Mouse (Mus musculus): ENCODE measurements around the gene A230072I06Rik.

Gene A230072I06Rik

DNA sequence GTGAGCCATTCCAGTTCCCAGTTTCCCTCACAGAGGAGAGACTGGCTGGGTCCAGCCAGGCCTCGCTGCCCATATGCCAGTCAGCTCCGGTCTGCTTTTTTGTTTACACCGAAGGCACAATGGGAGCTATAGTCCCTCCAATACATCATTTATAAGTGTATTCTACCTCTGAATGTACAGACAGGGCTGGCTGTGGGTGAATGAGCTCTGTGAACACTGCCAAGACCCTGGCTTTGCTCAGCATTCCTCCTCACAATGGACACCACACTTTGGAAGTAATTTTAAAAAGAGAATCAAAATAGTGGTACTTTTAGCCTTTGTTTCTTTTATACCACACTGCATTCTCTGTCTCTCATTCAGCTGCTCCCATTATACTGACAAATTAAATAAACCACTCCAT, 44.6 kb downstream of the A230072I06Rik start:
- no peak for ATAC-seq (ENCODE audit: low TSS enrichment)

DNA sequence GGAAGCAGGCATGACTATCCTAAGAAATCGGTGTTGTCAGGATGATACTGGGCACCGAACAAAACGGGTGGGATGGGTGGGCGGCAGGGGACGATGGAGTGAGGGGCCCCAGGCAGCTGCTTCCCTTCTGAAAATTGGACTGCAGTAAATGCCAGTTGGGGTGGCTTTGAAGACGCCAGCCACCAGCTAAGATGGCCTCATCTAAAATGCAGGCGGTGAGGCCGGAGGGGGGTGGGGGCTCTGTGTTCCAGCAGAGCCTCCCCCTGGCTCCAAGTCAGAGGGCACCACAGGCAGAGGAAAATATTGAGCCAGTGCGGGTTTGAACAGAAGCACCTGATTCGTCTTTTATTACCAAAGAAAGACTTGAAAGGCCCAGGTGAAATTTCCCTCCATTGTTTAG, 45.9 kb downstream of the A230072I06Rik start:
- ATAC-seq (ENCODE audit: low TSS enrichment), result no peak

DNA sequence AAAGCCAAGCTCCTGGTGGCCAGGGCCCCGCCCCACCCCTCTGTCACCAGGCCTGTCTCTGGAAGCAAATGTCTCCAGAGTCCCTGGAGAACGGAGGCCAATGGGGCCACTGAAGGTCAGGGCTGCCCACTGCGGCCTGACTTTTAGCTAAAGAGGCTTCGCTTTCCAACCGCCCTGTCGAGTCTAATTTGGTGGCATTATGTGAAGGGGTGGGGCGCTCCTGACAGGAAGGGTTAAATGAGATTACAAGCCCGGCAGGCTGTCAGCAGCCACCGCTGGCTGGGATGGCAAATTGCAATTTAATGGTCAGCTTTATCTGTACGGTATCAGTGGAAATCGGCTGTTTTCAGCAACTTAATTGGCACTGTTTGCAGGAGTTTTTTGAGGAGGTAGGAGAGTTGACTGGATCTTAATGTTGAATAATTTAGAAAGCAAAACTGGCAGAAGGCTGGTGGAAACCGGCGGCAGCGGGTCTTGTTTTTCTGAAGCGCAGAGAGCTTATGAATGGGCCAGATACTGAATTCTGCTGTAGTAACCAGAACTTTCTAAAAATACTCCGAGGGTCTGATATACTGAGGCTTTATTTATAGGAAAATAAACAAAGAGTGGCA, 46.5 kb downstream of the A230072I06Rik start:
- ATAC-seq (ENCODE audit: low TSS enrichment), result no peak

- no peak for ATAC-seq (ENCODE audit: low TSS enrichment)
Measured at GRCm38 (mm10) chr8:12327187-12327586, 48.6 kb downstream of the A230072I06Rik start.

DNA sequence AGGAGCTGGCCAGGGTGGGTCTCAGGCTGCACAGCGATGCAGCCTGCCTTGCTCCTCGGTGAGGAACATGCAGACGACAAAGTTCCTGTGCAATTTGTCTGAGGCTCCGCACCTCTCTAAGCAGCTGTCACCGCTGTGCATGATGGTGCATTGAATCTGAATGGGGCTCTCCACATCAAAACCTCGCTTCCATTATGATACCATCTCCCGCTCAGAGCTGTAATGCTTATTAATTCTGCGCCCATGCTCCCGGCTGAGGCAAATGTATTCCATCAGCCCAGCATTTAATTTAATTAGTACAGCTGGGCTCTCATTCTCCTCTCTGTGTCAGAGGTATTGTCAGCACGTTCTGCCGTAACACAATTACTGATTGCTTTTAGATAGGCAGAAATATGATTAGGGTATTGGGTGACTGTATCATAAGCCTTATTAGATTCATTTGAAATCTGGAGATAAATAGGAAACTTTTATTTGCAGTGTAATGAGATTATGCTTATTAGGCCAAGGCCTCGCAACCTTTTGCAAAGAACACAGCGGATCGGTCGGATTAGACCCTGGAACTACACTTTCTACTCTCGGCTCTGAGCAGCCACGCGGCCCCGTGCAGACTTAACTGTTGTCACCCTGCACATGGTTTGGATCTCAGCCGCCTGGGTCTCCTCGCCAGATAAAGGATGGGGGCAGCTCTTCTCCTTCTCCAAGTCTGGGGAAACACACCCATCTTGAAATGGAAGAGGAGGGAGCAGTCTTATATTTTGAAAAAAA, 49.3 kb downstream of the A230072I06Rik start:
- ATAC-seq (ENCODE audit: low TSS enrichment), result no peak

DNA sequence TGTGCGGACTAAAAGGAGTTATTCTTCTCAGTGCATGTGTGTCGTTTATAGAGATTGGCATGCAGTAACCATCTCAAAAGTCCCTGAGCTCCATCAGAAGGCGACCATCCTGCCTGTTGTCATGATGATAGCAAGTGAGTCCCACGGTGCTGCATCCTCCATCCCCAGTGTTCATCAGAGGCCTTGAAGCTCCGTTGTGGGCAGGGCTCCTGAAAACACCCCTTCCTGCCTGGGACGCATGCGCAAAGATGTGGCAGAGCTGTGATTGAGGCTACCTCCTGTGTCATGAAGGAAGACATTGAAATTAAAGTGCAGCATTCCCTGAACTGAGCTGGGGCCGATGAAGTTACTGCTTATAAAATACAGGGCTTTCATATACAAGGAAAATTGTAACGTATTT, 49.9 kb downstream of the A230072I06Rik start:
- no peak for ATAC-seq (ENCODE audit: low TSS enrichment)

- no peak for ATAC-seq (ENCODE audit: low TSS enrichment)
Measured at GRCm38 (mm10) chr8:12330066-12330465, 51.4 kb downstream of the A230072I06Rik start.
